Mouse (Mus musculus): Measurements from ENCODE around the gene Pus10.

- TF ChIP-seq CEBPB (IDR thresholded peaks at IDR 0.05; ENCODE audit: insufficient read depth, poor library complexity, severe bottlenecking) (no peak), MYOD1 (IDR thresholded peaks at IDR 0.05; ENCODE audit: control insufficient read depth in 1 of 3, insufficient read length in 2 of 3, low read depth in 2 of 3) (no peak), POLR2A (IDR thresholded peaks at IDR 0.05; ENCODE audit: insufficient read length, low read depth) (no peak), MAX (IDR thresholded peaks at IDR 0.05; ENCODE audit: low read depth) (no peak), REST (IDR thresholded peaks at IDR 0.05; ENCODE audit: insufficient read depth, insufficient read length) (no peak)
Measured at GRCm38 (mm10) chr11:23680435-23680950, 15.0 kb downstream of the Pus10 start.

Data from myocyte (in vitro differentiated cells).